Mouse (Mus musculus) embryonic facial prominence, embryonic 15.5 days (tissue): Measurements from ENCODE around the gene Alk. TPM values are rescaled to one million over a fixed set of nuclear protein-coding genes. Genes with fewer than 3 reads are reported as not detected.

Experiments
- ATAC-seq: fragments of 200-750 bp; cut with Nextera tagmentation; 2 replicates; pipeline ENCODE4 v1.8.0; 2017; ENCODE audit warnings: low read depth, moderate TSS enrichment; ENCODE audit not compliant: insufficient number of reproducible peaks, low FRiP score, low TSS enrichment
- H3K27ac ChIP-seq: fragments of 300-500 bp; sonication (generic); replicated peaks from 2 replicates; pipeline ENCODE4 v1.5.1; 2015; ENCODE audit warnings: mild to moderate bottlenecking, inconsistent platforms
- H3K27me3 ChIP-seq: fragments of 300-500 bp; sonication (generic); 2 replicates; pipeline ENCODE4 v1.6.1; 2015; ENCODE audit warnings: inconsistent platforms
- H3K36me3 ChIP-seq: fragments of 300-500 bp; sonication (generic); 2 replicates; pipeline ENCODE4 v1.6.1; 2015; ENCODE audit warnings: mild to moderate bottlenecking, inconsistent platforms
- H3K4me1 ChIP-seq: fragments of 300-500 bp; sonication (generic); 2 replicates; pipeline ENCODE4 v1.6.1; 2015; ENCODE audit warnings: inconsistent platforms
- H3K4me2 ChIP-seq: fragments of 300-500 bp; sonication (generic); replicated peaks from 2 replicates; pipeline ENCODE4 v1.6.1; 2015; ENCODE audit warnings: mild to moderate bottlenecking, inconsistent platforms
- H3K4me3 ChIP-seq: fragments of 300-500 bp; sonication (generic); replicated peaks from 2 replicates; pipeline ENCODE4 v1.5.1; 2015; ENCODE audit warnings: mild to moderate bottlenecking, inconsistent platforms
- H3K9ac ChIP-seq: fragments of 300-500 bp; sonication (generic); 2 replicates; pipeline ENCODE4 v1.6.1; 2015; ENCODE audit warnings: inconsistent platforms
- H3K9me3 ChIP-seq: fragments of 300-500 bp; sonication (generic); replicated peaks from 2 replicates; pipeline ENCODE4 v1.6.1; 2016; ENCODE audit warnings: inconsistent platforms
- WGBS: fragments of 180-500 bp; shearing (Covaris S2); methylation state at CpG from one replicate; pipeline ENCODE4 v1.1.7; 2015; 5-methylcytosine and 5-hydroxymethylcytosine counted together
- polyA plus RNA-seq: library from polyadenylated mRNA; unstranded; fragments of >200 nt; fragmentation: Nextera tagmentation; extraction: Ambion mirVana; gene quantifications from 2 replicates; pipeline ENCODE4 v1.2.1, GENCODE M21; 2015

The Alk gene
- polyA plus RNA-seq, 1 experiment from 2014 or later: 0.52 TPM

- Histone ChIP-seq H3K27ac (no peak overlapping the region), H3K9me3 (no peaks in the 10 kb centered on the region), H3K4me1 (0 out of 2 replicates have a peak, but pooled peaks cover 9% of the 10 kb centered on the region), H3K4me2 (no peak overlapping the region), H3K36me3 (no peaks in the 10 kb centered on the region), H3K27me3 (no peaks in the 10 kb centered on the region), H3K4me3 (no peak overlapping the region), H3K9ac (no peak overlapping the region)
- ATAC-seq: no peak
- 78% methylated on average over 4 of the region's 4 CpGs for WGBS
Measured at GRCm38 (mm10) chr17:71990176-71990720, 614.2 kb downstream of the Alk start.

- Histone ChIP-seq H3K9ac (no peak overlapping the region), H3K4me1 (0 out of 2 replicates have a peak, but pooled peaks cover 9% of the 10 kb centered on the region), H3K36me3 (no peaks in the 10 kb centered on the region), H3K9me3 (no peaks in the 10 kb centered on the region), H3K4me3 (no peak overlapping the region), H3K4me2 (no peak overlapping the region), H3K27ac (no peak overlapping the region), H3K27me3 (no peaks in the 10 kb centered on the region)
- WGBS: 61% methylated on average over 9 of the region's 9 CpGs
- no peak for ATAC-seq
Measured at GRCm38 (mm10) chr17:71988736-71989569, 615.5 kb downstream of the Alk start.

- Histone ChIP-seq H3K4me2 (no peak overlapping the region), H3K27ac (no peak overlapping the region), H3K4me3 (no peak overlapping the region), H3K4me1 (0 out of 2 replicates have a peak, but pooled peaks cover 9% of the 10 kb centered on the region), H3K9me3 (no peaks in the 10 kb centered on the region), H3K9ac (no peak overlapping the region), H3K36me3 (no peaks in the 10 kb centered on the region), H3K27me3 (no peaks in the 10 kb centered on the region)
- WGBS: 62% methylated on average over 8 of the region's 8 CpGs
- ATAC-seq: no peak
Measured at GRCm38 (mm10) chr17:71986998-71987397, 617.4 kb downstream of the Alk start.

- no peak for ATAC-seq
- Histone ChIP-seq H3K9me3 (no peaks in the 10 kb centered on the region), H3K9ac (no peak overlapping the region), H3K4me1 (peaks cover 10% of the 10 kb centered on the region; the same call in 1 of the 2 replicates), H3K27ac (no peak overlapping the region; the same call in 1 of the 2 replicates), H3K27me3 (no peaks in the 10 kb centered on the region), H3K4me3 (no peak overlapping the region), H3K36me3 (no peaks in the 10 kb centered on the region), H3K4me2 (no peak overlapping the region)
- WGBS: 28% methylated on average over 9 of the region's 9 CpGs
Measured at GRCm38 (mm10) chr17:71986456-71986855, 618.0 kb downstream of the Alk start.

GRCm38 (mm10) chr17:71981177-71981576 is 623.2 kb downstream of the Alk start:
- peaks cover 16% of the 10 kb centered on the region for H3K4me1 ChIP-seq
- H3K27me3 ChIP-seq: no peaks in the 10 kb centered on the region
- no peaks in the 10 kb centered on the region for H3K36me3 ChIP-seq
- ATAC-seq: no peak
- no peaks in the 10 kb centered on the region for H3K9me3 ChIP-seq
- H3K9ac ChIP-seq: no peak overlapping the region
- WGBS: 47% methylated on average over 4 of the region's 4 CpGs
- H3K27ac ChIP-seq: peak overlapping the region; percentile 68
- no peak overlapping the region for H3K4me3 ChIP-seq
- no peak overlapping the region for H3K4me2 ChIP-seq

GRCm38 (mm10) chr17:71980518-71981145 is 623.8 kb downstream of the Alk start:
- 14% methylated on average over 3 of the region's 3 CpGs for WGBS
- Histone ChIP-seq H3K27me3 (no peaks in the 10 kb centered on the region), H3K9me3 (no peaks in the 10 kb centered on the region), H3K4me1 (peaks cover 16% of the 10 kb centered on the region), H3K9ac (no peak overlapping the region), H3K4me2 (no peak overlapping the region), H3K36me3 (no peaks in the 10 kb centered on the region), H3K4me3 (no peak overlapping the region), H3K27ac (peak overlapping the region; percentile 68)
- ATAC-seq: peak; percentile 84

- Histone ChIP-seq H3K27me3 (no peaks in the 10 kb centered on the region), H3K27ac (no peak overlapping the region), H3K9me3 (no peaks in the 10 kb centered on the region), H3K4me3 (no peak overlapping the region), H3K36me3 (no peaks in the 10 kb centered on the region), H3K4me2 (no peak overlapping the region), H3K4me1 (peaks cover 16% of the 10 kb centered on the region), H3K9ac (no peak overlapping the region)
- WGBS: 86% methylated on average over 8 of the region's 8 CpGs
- ATAC-seq: no peak
Measured at GRCm38 (mm10) chr17:71979137-71979536, 625.3 kb downstream of the Alk start.

- Histone ChIP-seq H3K4me3 (no peak overlapping the region), H3K9me3 (no peaks in the 10 kb centered on the region), H3K27me3 (no peaks in the 10 kb centered on the region), H3K4me2 (no peak overlapping the region), H3K4me1 (peaks cover 16% of the 10 kb centered on the region), H3K9ac (no peak overlapping the region), H3K27ac (no peak overlapping the region), H3K36me3 (no peaks in the 10 kb centered on the region)
- no peak for ATAC-seq
- 73% methylated on average over 4 of the region's 4 CpGs for WGBS
Measured at GRCm38 (mm10) chr17:71976661-71977060, 627.8 kb downstream of the Alk start.

- H3K9ac ChIP-seq: no peak overlapping the region
- no peaks in the 10 kb centered on the region for H3K27me3 ChIP-seq
- H3K4me2 ChIP-seq: no peak overlapping the region
- 56% methylated on average over 7 of the region's 7 CpGs for WGBS
- H3K4me1 ChIP-seq: no peaks in the 10 kb centered on the region
- H3K4me3 ChIP-seq: no peak overlapping the region
- no peak for ATAC-seq
- H3K9me3 ChIP-seq: no peaks in the 10 kb centered on the region
- no peak overlapping the region for H3K27ac ChIP-seq
- H3K36me3 ChIP-seq: no peaks in the 10 kb centered on the region
Measured at GRCm38 (mm10) chr17:71973704-71974103, 630.7 kb downstream of the Alk start.

GRCm38 (mm10) chr17:71967356-71967755 is 637.1 kb downstream of the Alk start:
- no peaks in the 10 kb centered on the region for H3K36me3 ChIP-seq
- no peak overlapping the region for H3K9ac ChIP-seq
- no peaks in the 10 kb centered on the region for H3K4me1 ChIP-seq
- 47% methylated on average over 12 of the region's 12 CpGs for WGBS
- H3K4me3 ChIP-seq: no peak overlapping the region
- no peaks in the 10 kb centered on the region for H3K9me3 ChIP-seq
- H3K27ac ChIP-seq: no peak overlapping the region
- H3K27me3 ChIP-seq: peaks cover 7% of the 10 kb centered on the region
- H3K4me2 ChIP-seq: no peak overlapping the region
- no peak for ATAC-seq

GRCm38 (mm10) chr17:71965733-71966606 is 638.5 kb downstream of the Alk start:
- Histone ChIP-seq H3K4me2 (no peak overlapping the region), H3K27ac (no peak overlapping the region), H3K9ac (no peak overlapping the region), H3K4me3 (no peak overlapping the region), H3K36me3 (no peaks in the 10 kb centered on the region), H3K4me1 (0 out of 2 replicates have a peak, but pooled peaks cover 6% of the 10 kb centered on the region), H3K9me3 (no peaks in the 10 kb centered on the region), H3K27me3 (peaks cover 7% of the 10 kb centered on the region)
- 63% methylated on average over 9 of the region's 9 CpGs for WGBS
- no peak for ATAC-seq
